Mouse (Mus musculus): Measurements from ENCODE around the gene E130309D02Rik. TPM values are rescaled to one million over a fixed set of nuclear protein-coding genes. Genes with fewer than 3 reads are reported as not detected.

Gene E130309D02Rik
- polyA plus RNA-seq, 1 experiment = 18.1 TPM

- no peak for TF ChIP-seq POLR2A (IDR thresholded peaks at IDR 0.05; ENCODE audit: low read depth, low read length)
- no peak for TF ChIP-seq CTCF (conservative IDR thresholded peaks at IDR 0.05; ENCODE audit: insufficient read depth, insufficient read length, low read depth, low read length)
- WGBS = 75% methylated on average over 24 of the region's 24 CpGs
- no peak overlapping the region for H3K4me3 ChIP-seq (ENCODE audit: insufficient read depth, low read depth, low read length)
- H3K27me3 ChIP-seq (replicated peaks; ENCODE audit: control insufficient read depth, insufficient read depth, low read length) = no peaks in the 10 kb centered on the region
- DNase-seq = no peak
- H3K4me1 ChIP-seq (ENCODE audit: control insufficient read depth, insufficient read depth, low read length) = no peaks in the 10 kb centered on the region
- peaks cover 4% of the 10 kb centered on the region; the same call in 1 of the 2 replicates for H3K36me3 ChIP-seq (ENCODE audit: control insufficient read depth, insufficient read depth, low read length)
- H3K27ac ChIP-seq (ENCODE audit: insufficient read depth, low read depth, low read length) = no peak overlapping the region
Observed at GRCm38 (mm10) chr5:143255131-143255519, 60.0 kb downstream of the E130309D02Rik start.

- Histone ChIP-seq H3K4me3 (ENCODE audit: insufficient read depth, low read depth, low read length) (no peak overlapping the region), H3K27ac (ENCODE audit: insufficient read depth, low read depth, low read length) (no peak overlapping the region), H3K27me3 (replicated peaks; ENCODE audit: control insufficient read depth, insufficient read depth, low read length) (no peaks in the 10 kb centered on the region), H3K36me3 (ENCODE audit: control insufficient read depth, insufficient read depth, low read length) (peaks cover 4% of the 10 kb centered on the region; the same call in 1 of the 2 replicates), H3K4me1 (ENCODE audit: control insufficient read depth, insufficient read depth, low read length) (no peaks in the 10 kb centered on the region)
- no peak for TF ChIP-seq POLR2A (IDR thresholded peaks at IDR 0.05; ENCODE audit: low read depth, low read length)
- no peak for TF ChIP-seq CTCF (conservative IDR thresholded peaks at IDR 0.05; ENCODE audit: insufficient read depth, insufficient read length, low read depth, low read length)
- 64% methylated on average over 66 of the region's 66 CpGs for WGBS
- DNase-seq = no peak
Observed at GRCm38 (mm10) chr5:143254487-143255130, 60.6 kb downstream of the E130309D02Rik start.

- WGBS = 51% methylated on average over 81 of the region's 81 CpGs
- Histone ChIP-seq H3K27me3 (replicated peaks; ENCODE audit: control insufficient read depth, insufficient read depth, low read length) (no peaks in the 10 kb centered on the region), H3K4me1 (ENCODE audit: control insufficient read depth, insufficient read depth, low read length) (no peaks in the 10 kb centered on the region), H3K4me3 (ENCODE audit: insufficient read depth, low read depth, low read length) (no peak overlapping the region), H3K27ac (ENCODE audit: insufficient read depth, low read depth, low read length) (no peak overlapping the region), H3K36me3 (ENCODE audit: control insufficient read depth, insufficient read depth, low read length) (peaks cover 4% of the 10 kb centered on the region; the same call in 1 of the 2 replicates)
- TF ChIP-seq CTCF (conservative IDR thresholded peaks at IDR 0.05; ENCODE audit: insufficient read depth, insufficient read length, low read depth, low read length) (no peak), POLR2A (IDR thresholded peaks at IDR 0.05; ENCODE audit: low read depth, low read length) (no peak)
- no peak for DNase-seq
Observed at GRCm38 (mm10) chr5:143253881-143254486, 61.2 kb downstream of the E130309D02Rik start.

- Histone ChIP-seq H3K27ac (ENCODE audit: insufficient read depth, low read depth, low read length) (no peak overlapping the region), H3K4me3 (ENCODE audit: insufficient read depth, low read depth, low read length) (no peak overlapping the region), H3K4me1 (ENCODE audit: control insufficient read depth, insufficient read depth, low read length) (no peaks in the 10 kb centered on the region), H3K36me3 (ENCODE audit: control insufficient read depth, insufficient read depth, low read length) (peaks cover 4% of the 10 kb centered on the region; the same call in 1 of the 2 replicates), H3K27me3 (replicated peaks; ENCODE audit: control insufficient read depth, insufficient read depth, low read length) (no peaks in the 10 kb centered on the region)
- TF ChIP-seq POLR2A (IDR thresholded peaks at IDR 0.05; ENCODE audit: low read depth, low read length) (no peak), CTCF (conservative IDR thresholded peaks at IDR 0.05; ENCODE audit: insufficient read depth, insufficient read length, low read depth, low read length) (no peak)
- DNase-seq = no peak
- 45% methylated on average over 103 of the region's 103 CpGs for WGBS
Observed at GRCm38 (mm10) chr5:143253186-143253880, 61.8 kb downstream of the E130309D02Rik start.

- Histone ChIP-seq H3K27me3 (replicated peaks; ENCODE audit: control insufficient read depth, insufficient read depth, low read length) (no peaks in the 10 kb centered on the region), H3K4me1 (ENCODE audit: control insufficient read depth, insufficient read depth, low read length) (no peaks in the 10 kb centered on the region), H3K4me3 (ENCODE audit: insufficient read depth, low read depth, low read length) (no peak overlapping the region), H3K27ac (ENCODE audit: insufficient read depth, low read depth, low read length) (no peak overlapping the region), H3K36me3 (ENCODE audit: control insufficient read depth, insufficient read depth, low read length) (peaks cover 4% of the 10 kb centered on the region; the same call in 1 of the 2 replicates)
- WGBS = 65% methylated on average over 18 of the region's 18 CpGs
- no peak for TF ChIP-seq POLR2A (IDR thresholded peaks at IDR 0.05; ENCODE audit: low read depth, low read length)
- TF ChIP-seq CTCF (conservative IDR thresholded peaks at IDR 0.05; ENCODE audit: insufficient read depth, insufficient read length, low read depth, low read length) = no peak
- no peak for DNase-seq
Observed at GRCm38 (mm10) chr5:143252791-143253185, 62.4 kb downstream of the E130309D02Rik start.

GRCm38 (mm10) chr5:143252039-143252438, 63.1 kb downstream of the E130309D02Rik start:
- 79% methylated on average over 6 of the region's 6 CpGs for WGBS

More at GRCm38 (mm10) chr5:143252039-143252438, 63.1 kb downstream of the E130309D02Rik start:
- Histone ChIP-seq H3K4me1 (ENCODE audit: control insufficient read depth, insufficient read depth, low read length) (no peaks in the 10 kb centered on the region; the same call in 1 of the 2 replicates), H3K4me3 (ENCODE audit: insufficient read depth, low read depth, low read length) (no peak overlapping the region), H3K36me3 (ENCODE audit: control insufficient read depth, insufficient read depth, low read length) (peaks cover 4% of the 10 kb centered on the region; the same call in 1 of the 2 replicates), H3K27ac (ENCODE audit: insufficient read depth, low read depth, low read length) (no peak overlapping the region), H3K27me3 (replicated peaks; ENCODE audit: control insufficient read depth, insufficient read depth, low read length) (no peaks in the 10 kb centered on the region)
- TF ChIP-seq CTCF (conservative IDR thresholded peaks at IDR 0.05; ENCODE audit: insufficient read depth, insufficient read length, low read depth, low read length) (no peak), POLR2A (IDR thresholded peaks at IDR 0.05; ENCODE audit: low read depth, low read length) (no peak)
- DNase-seq = no peak

Other genes starting within 250 kb of the E130309D02Rik start
- 22.7 and 23.5 TPM in 2 replicates for gene Rnf216, start 202.4 kb downstream of the E130309D02Rik start, polyA plus RNA-seq (2012; rRNA removed)
- gene Olfr718-ps1, start 167.8 kb downstream of the E130309D02Rik start, polyA plus RNA-seq (2012; rRNA removed) = not detected in 2 replicates
- gene Rbak, start 134.6 kb downstream of the E130309D02Rik start, polyA plus RNA-seq (2012; rRNA removed) = 2.7 and 2.8 TPM in 2 replicates
- gene Spdye4b, start 134.3 kb downstream of the E130309D02Rik start, polyA plus RNA-seq (2012; rRNA removed) = not detected in 2 replicates
- 0.08 TPM in 1 of 2 replicates, not detected in the other for gene Spdye4a, start 88.5 kb downstream of the E130309D02Rik start, polyA plus RNA-seq (2012; rRNA removed)
- 8.5 and 9.6 TPM in 2 replicates for gene Zfp12, start 80.2 kb downstream of the E130309D02Rik start, polyA plus RNA-seq (2012; rRNA removed)
- 4.5 and 6.4 TPM in 2 replicates for gene Zfp316, start 45.3 kb downstream of the E130309D02Rik start, polyA plus RNA-seq (2012; rRNA removed)
- gene Zfp853, start 21.7 kb downstream of the E130309D02Rik start, polyA plus RNA-seq (2012; rRNA removed) = 0.99 and 1.1 TPM in 2 replicates
- gene Zdhhc4, start 13.9 kb upstream of the E130309D02Rik start, polyA plus RNA-seq (2012; rRNA removed) = 80.6 and 85.0 TPM in 2 replicates
- gene Grid2ip, start 42.0 kb upstream of the E130309D02Rik start, polyA plus RNA-seq (2012; rRNA removed) = 0.13 TPM in 1 of 2 replicates, not detected in the other
- 91.8 and 99.4 TPM in 2 replicates for gene Kdelr2, start 88.5 kb upstream of the E130309D02Rik start, polyA plus RNA-seq (2012; rRNA removed)
- gene Daglb, start 149.2 kb upstream of the E130309D02Rik start, polyA plus RNA-seq (2012; rRNA removed) = 11.7 TPM in 2 replicates
- gene Rac1, start 212.7 kb upstream of the E130309D02Rik start, polyA plus RNA-seq (2012; rRNA removed) = 259 and 277 TPM in 2 replicates

Data from kidney, adult 2 months (tissue).